Mouse (Mus musculus): Measurements from ENCODE around the gene Gorasp2. TPM values are rescaled to one million over a fixed set of nuclear protein-coding genes. Genes with fewer than 3 reads are reported as not detected.

Gene Gorasp2
- 54.5 and 59.7 TPM in 2 replicates for polyA plus RNA-seq (2015; fragmentation: Nextera tagmentation; extraction: Ambion mirVana)

GRCm38 (mm10) chr2:70660887-70661714, at the start of gene Gorasp2:
Gorasp2 (plus strand) TSS chr2:70661576.

GRCm38 (mm10) chr2:70661715-70662495, 529 bp downstream of the Gorasp2 start, which contains the start of gene Gm26558:
Gm26558 (minus strand) TSS chr2:70662108.

Other genes starting within 250 kb of the Gorasp2 start
- gene Sp5, start 186.7 kb upstream of the Gorasp2 start, polyA plus RNA-seq (2015; fragmentation: Nextera tagmentation; extraction: Ambion mirVana), result 0.07 and 0.12 TPM in 2 replicates
- 0.27 TPM in 1 of 2 replicates, not detected in the other for gene Erich2, start 152.8 kb upstream of the Gorasp2 start, polyA plus RNA-seq (2015; fragmentation: Nextera tagmentation; extraction: Ambion mirVana)
- gene Gad1, start 108.5 kb upstream of the Gorasp2 start, polyA plus RNA-seq (2015; fragmentation: Nextera tagmentation; extraction: Ambion mirVana), result 0.07 and 0.08 TPM in 2 replicates
- 2.3 and 2.8 TPM in 2 replicates for gene Gm26558, start 532 bp downstream of the Gorasp2 start, polyA plus RNA-seq (2015; fragmentation: Nextera tagmentation; extraction: Ambion mirVana)
- 37.4 and 39.5 TPM in 2 replicates for gene Tlk1, start 164.2 kb downstream of the Gorasp2 start, polyA plus RNA-seq (2015; fragmentation: Nextera tagmentation; extraction: Ambion mirVana)

All from spleen, postnatal 0 days (tissue).